Mouse (Mus musculus) adrenal gland (tissue): ENCODE results near the gene Ak1.

Experiments used
- intact Hi-C: fragments of 180-260 bp; cut with DNase I; formaldehyde crosslinking; loops from one replicate; pipeline ENCODE4 v1.15.1; 2025

Ak1 gene

GRCm38 (mm10) chr2:32646379-32647056 is 25.0 kb downstream of the Ak1 start, which contains the start of gene Eng:
TSS of gene Eng (plus strand) at chr2:32646595.
- intact Hi-C loops = no loop called here

- intact Hi-C loops = no loop called here
Observed at GRCm38 (mm10) chr2:32647366-32647765, 25.8 kb downstream of the Ak1 start.

GRCm38 (mm10) chr2:32653764-32654163 is 32.2 kb downstream of the Ak1 start:
- intact Hi-C loops = no loop called here

DNA sequence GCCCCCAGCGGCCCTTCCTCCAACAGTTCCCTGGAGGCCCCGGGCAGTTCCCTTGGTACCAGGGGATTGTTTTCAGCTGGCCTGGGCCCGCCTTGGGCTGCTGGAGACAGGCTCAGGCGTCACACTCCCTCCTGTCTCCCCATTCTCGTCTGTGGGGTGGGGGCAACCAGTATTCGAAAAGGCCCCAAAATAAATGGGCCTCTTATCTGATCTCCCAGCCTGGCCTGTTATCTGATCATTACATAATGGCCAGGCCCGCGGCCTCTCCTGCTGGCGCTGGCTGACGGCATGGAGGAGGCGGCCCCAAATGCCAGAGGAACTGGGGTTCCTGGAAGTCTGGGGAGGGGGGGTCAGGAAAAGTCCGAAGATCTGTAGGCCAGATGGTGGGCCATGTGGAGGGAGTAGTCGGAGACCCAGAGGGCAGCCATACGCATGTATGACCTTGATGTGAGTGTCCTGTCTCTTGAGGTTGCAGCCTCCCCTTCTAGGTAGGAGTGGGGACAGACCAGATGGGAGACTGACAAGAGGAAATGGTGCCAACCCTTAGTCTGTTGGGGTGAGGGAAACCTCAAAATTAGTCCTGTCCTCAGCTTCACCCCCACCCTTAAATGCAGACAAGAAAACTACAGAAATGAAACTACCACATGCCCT is 33.3 kb downstream of the Ak1 start:
- intact Hi-C loops = no loop called here

- intact Hi-C loops = no loop called here
Observed at GRCm38 (mm10) chr2:32655394-32655744, 33.8 kb downstream of the Ak1 start.

- intact Hi-C loops = no loop called here
Observed at GRCm38 (mm10) chr2:32655826-32656225, 34.3 kb downstream of the Ak1 start.

DNA sequence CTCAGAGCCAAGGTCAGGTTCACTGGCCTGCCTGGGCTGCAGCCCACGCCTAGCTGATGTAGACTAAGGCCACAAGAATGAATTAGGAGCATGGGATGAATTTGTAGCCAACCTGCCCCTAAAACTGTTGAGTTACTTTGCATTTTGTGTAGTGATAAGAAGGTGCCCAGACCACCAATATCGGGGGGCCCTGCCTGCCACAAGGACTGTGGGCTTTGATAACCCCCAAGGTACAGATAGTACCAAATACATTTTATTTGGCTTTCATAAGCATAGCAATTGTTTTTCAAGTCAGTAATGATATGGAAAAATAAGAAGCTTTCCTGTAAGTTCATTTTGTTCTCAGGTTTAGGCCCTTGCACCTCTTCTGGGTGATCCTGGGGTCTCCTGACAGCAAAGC is 37.3 kb downstream of the Ak1 start:
- intact Hi-C loops = no loop called here

- intact Hi-C loops = no loop called here
Observed at GRCm38 (mm10) chr2:32661509-32662107, 40.0 kb downstream of the Ak1 start.

GRCm38 (mm10) chr2:32662291-32662690 is 40.7 kb downstream of the Ak1 start:
- intact Hi-C loops = no loop called here

- intact Hi-C loops = no loop called here
Observed at GRCm38 (mm10) chr2:32665345-32665744, 43.8 kb downstream of the Ak1 start.

GRCm38 (mm10) chr2:32665853-32666252 is 44.3 kb downstream of the Ak1 start:
- intact Hi-C loops = no loop called here

DNA sequence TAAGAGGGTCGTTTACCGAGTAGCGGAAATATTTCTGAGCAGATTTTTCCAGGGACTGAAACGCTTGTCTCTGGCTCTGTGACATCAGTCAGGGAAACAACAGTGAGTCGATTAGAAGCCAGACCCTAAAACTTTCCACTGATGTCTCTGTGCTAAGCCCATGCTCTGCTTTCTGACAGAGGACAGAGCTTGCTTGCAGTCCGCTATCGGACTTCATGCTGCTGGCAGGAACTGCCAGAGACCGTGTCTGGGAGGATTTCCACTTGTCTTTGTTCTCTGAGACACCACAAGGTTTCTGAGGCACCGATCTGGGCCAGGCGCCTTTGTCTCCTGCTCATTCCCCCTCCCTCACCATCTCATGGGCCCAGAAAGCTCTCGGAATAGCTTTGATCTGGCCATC is 46.2 kb downstream of the Ak1 start:
- intact Hi-C loops = no loop called here

DNA sequence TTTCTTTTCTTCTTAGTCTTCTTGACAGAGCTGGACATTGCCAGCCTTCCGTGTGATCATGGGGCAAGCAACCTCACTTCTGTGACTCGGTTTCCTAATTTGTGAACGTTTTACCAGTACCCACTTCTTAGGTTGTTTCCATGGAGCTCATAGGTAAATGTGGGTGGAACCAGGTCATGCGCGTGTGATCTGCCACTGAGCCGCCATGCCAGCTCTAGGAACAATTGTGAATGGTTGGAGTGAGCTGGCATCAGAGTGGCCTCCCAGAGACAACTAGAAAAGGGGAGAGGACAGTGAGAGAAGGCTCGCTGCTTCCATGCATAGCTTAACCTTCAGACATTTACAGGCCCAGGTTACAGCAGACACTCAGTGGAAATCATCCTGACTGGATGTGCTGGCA is 46.6 kb downstream of the Ak1 start:
- intact Hi-C loops = no loop called here

GRCm38 (mm10) chr2:32669876-32670275 is 48.3 kb downstream of the Ak1 start:
- intact Hi-C loops = no loop called here

GRCm38 (mm10) chr2:32671147-32671546 is 49.6 kb downstream of the Ak1 start:
- intact Hi-C loops = no loop called here

DNA sequence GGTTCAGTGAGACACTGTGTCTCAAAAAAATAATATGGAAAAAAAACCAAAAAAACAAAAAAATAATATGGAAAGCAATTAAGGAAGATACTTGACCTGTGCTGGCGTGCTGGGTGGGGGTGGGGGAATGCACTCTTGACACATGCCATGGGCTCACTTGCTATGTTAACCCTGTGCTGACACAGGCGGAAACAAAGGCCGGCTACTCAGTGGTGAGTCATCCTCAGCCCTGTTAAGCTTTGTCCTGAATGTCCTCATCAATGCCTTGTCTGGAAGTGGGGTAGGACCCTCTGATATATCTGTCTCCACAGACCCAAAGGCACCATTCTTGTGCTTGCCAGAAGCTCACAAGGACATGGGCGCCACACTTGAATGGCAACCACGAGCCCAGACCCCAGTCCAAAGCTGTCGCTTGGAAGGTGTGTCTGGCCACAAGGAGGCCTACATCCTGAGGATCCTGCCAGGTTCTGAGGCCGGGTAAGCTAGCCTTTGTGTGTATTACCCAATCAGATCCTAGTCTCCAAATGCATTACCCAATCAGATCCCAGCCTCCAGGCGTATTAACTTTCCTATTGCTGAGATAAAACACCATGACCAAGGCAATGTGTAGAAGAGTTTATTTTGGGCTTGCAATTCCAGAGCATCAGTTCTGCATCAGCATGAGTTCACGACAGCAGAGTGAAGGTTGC is 50.5 kb downstream of the Ak1 start:
- intact Hi-C loops = no loop called here

- intact Hi-C loops = no loop called here
Observed at GRCm38 (mm10) chr2:32673176-32673917, 51.8 kb downstream of the Ak1 start.

DNA sequence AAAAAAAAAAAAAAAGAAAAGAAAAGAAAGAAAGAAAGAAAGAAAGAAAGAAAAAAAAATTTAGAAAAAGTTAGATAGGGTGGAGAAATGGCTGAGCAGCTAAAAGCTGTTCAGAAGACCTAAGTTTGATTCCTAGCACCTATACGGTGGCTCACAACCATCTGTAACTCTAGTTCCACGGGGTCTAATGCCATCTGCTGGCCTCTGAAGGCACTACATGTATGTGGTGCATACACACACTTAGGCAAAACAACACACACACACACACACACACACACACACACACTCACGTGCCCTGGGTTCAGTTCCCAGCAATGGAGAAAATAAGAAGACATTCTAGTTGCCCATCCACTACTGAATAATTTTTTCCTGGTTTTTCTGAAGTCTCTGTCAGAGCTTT is 55.3 kb downstream of the Ak1 start:
- intact Hi-C loops = no loop called here

GRCm38 (mm10) chr2:32677683-32678082 is 56.1 kb downstream of the Ak1 start:
- intact Hi-C loops = no loop called here

- intact Hi-C loops = no loop called here
Observed at GRCm38 (mm10) chr2:32680051-32680451, 58.5 kb downstream of the Ak1 start.

- intact Hi-C loops = no loop called here
Observed at GRCm38 (mm10) chr2:32680961-32681650, 59.5 kb downstream of the Ak1 start.
